Mouse (Mus musculus) heart, adult 2 months (tissue): ENCODE results near the gene Trappc10.

Experiments
- CTCF ChIP-seq: fragments of 200-600 bp; IDR thresholded peaks from 2 replicates; pipeline ENCODE4 v1.8.1; 2022; ENCODE audit warnings: antibody characterized with exemption, mild to moderate bottlenecking, moderate library complexity
- POLR2A ChIP-seq: fragments of 200-500 bp; IDR thresholded peaks from 2 replicates; pipeline ENCODE4 v1.6.1; 2011; ENCODE audit warnings: mild to moderate bottlenecking, low read depth, low read length, control low read depth; ENCODE audit not compliant: insufficient read depth

GRCm38 (mm10) chr10:78255646-78256059 is 11.2 kb upstream of the Trappc10 start:
- TF ChIP-seq CTCF (no peak), POLR2A (no peak)
